Mouse (Mus musculus) spleen, adult 2 months (tissue): ENCODE results near the gene Spag17. TPM values are rescaled to one million over a fixed set of nuclear protein-coding genes. Genes with fewer than 3 reads are reported as not detected.

Experiments
- DNase-seq, 2 experiments: peaks; one replicate each; pipeline versions ENCODE4 v3.0.0 to v3.0.0-alpha.2; 2012 to 2021; ENCODE audit warnings: low spot score in 2 of 2, low read depth in 1 of 2
- H3K27ac ChIP-seq: fragments of 200-500 bp; 2 replicates; pipeline ENCODE4 v1.5.1; 2012; ENCODE audit warnings: low read length, inconsistent platforms; ENCODE audit not compliant: insufficient read depth
- H3K27me3 ChIP-seq: fragments of 200-500 bp; 2 replicates; pipeline ENCODE4 v1.6.1; 2012; ENCODE audit warnings: mild to moderate bottlenecking, moderate library complexity, low read length, inconsistent platforms; ENCODE audit not compliant: control insufficient read depth, insufficient read depth
- H3K36me3 ChIP-seq: fragments of 200-500 bp; 2 replicates; pipeline ENCODE4 v1.6.1; 2012; ENCODE audit warnings: mild to moderate bottlenecking, low read length, inconsistent platforms; ENCODE audit not compliant: control insufficient read depth, insufficient read depth
- H3K4me1 ChIP-seq: fragments of 200-500 bp; 2 replicates; pipeline ENCODE4 v1.6.1; 2011; ENCODE audit warnings: inconsistent platforms; ENCODE audit not compliant: control insufficient read depth, insufficient read depth, insufficient read length
- H3K4me3 ChIP-seq: fragments of 200-500 bp; 2 replicates; pipeline ENCODE4 v1.5.1; 2011; ENCODE audit warnings: mild to moderate bottlenecking, inconsistent platforms; ENCODE audit not compliant: insufficient read depth, insufficient read length; ENCODE audit errors: extremely low read depth
- CTCF ChIP-seq: fragments of 200-500 bp; IDR thresholded peaks from 2 replicates; pipeline ENCODE4 v1.5.1; 2011; ENCODE audit warnings: mild to moderate bottlenecking, inconsistent platforms; ENCODE audit not compliant: insufficient read depth, insufficient read length, insufficient replicate concordance; ENCODE audit errors: extremely low read depth
- POLR2A ChIP-seq: fragments of 200-500 bp; IDR thresholded peaks from 2 replicates; pipeline ENCODE4 v1.6.1; 2011; ENCODE audit warnings: low read depth, low read length, inconsistent platforms
- WGBS: fragments of 180-500 bp; shearing (Covaris S2); methylation state at CpG from one replicate; pipeline ENCODE4 v1.1.7; 2018; 5-methylcytosine and 5-hydroxymethylcytosine counted together
- polyA plus RNA-seq: library from polyadenylated mRNA; depleted of rRNA; stranded (reverse); fragments of >200 nt; gene quantifications from 2 replicates; pipeline ENCODE4 v1.2.3, GENCODE M21; 2012

Gene Spag17
- polyA plus RNA-seq, 1 experiment: not detected

GRCm38 (mm10) chr3:100189861-100190260, 304.7 kb downstream of the Spag17 start:
- TF ChIP-seq CTCF: no peak
- TF ChIP-seq POLR2A: no peak
- peaks cover 12% of the 10 kb centered on the region for H3K36me3 ChIP-seq
- H3K27ac ChIP-seq: no peak overlapping the region
- 92% methylated on average over 11 of the region's 11 CpGs for WGBS
- H3K27me3 ChIP-seq: no peaks in the 10 kb centered on the region
- H3K4me1 ChIP-seq: no peaks in the 10 kb centered on the region
- DNase-seq: no peak
- H3K4me3 ChIP-seq: no peak overlapping the region
